Mouse (Mus musculus) megakaryocyte, embryonic 14.5 days (primary cell): Measurements from ENCODE around the gene Ddx5. TPM values are rescaled to one million over a fixed set of nuclear protein-coding genes. Genes with fewer than 3 reads are reported as not detected.
"Not testable (repeated sequence)": the region's sequence is repeated elsewhere in the genome, so short reads cannot be mapped to it uniquely, and the experiment has no call there.

Experiments used
- H3K27me3 ChIP-seq: replicated peaks from 2 replicates; pipeline ENCODE3; 2012; ENCODE audit warnings: inconsistent platforms
- H3K36me3 ChIP-seq: replicated peaks from 2 replicates; pipeline ENCODE3; 2012; ENCODE audit warnings: low read length, inconsistent platforms, mixed read lengths
- H3K4me1 ChIP-seq: 2 replicates; pipeline ENCODE4 v1.6.1; 2012; ENCODE audit warnings: inconsistent platforms
- H3K4me3 ChIP-seq: replicated peaks from 2 replicates; pipeline ENCODE3; 2012; ENCODE audit warnings: moderate library complexity, mild to moderate bottlenecking, inconsistent platforms
- H3K9me3 ChIP-seq: 2 replicates; pipeline ENCODE4 v1.6.1; 2012; ENCODE audit warnings: inconsistent platforms
- FLI1 ChIP-seq: IDR thresholded peaks from 2 replicates; pipeline ENCODE4 v1.6.1; 2012; ENCODE audit warnings: low read length, inconsistent platforms, mixed read lengths
- GATA1 ChIP-seq: IDR thresholded peaks from 3 replicates; pipeline ENCODE4 v1.6.1; 2012; ENCODE audit warnings: mixed read lengths, low read length, inconsistent platforms, borderline replicate concordance
- polyA plus RNA-seq: library from polyadenylated mRNA; stranded (reverse); fragments of >175 nt; gene quantifications from 2 replicates; pipeline ENCODE4 v1.2.3, GENCODE M21; 2012; ENCODE audit warnings: low replicate concordance; ENCODE audit not compliant: insufficient read depth

Ddx5 gene
- polyA plus RNA-seq, 1 experiment, result 1,300 TPM

- H3K9me3 ChIP-seq, result peaks cover 6% of the 10 kb centered on the region
- H3K36me3 ChIP-seq, result peaks cover 76% of the 10 kb centered on the region
- no peak overlapping the region for H3K4me3 ChIP-seq
- H3K4me1 ChIP-seq, result peaks cover 62% of the 10 kb centered on the region
- no peak for TF ChIP-seq GATA1
- TF ChIP-seq FLI1, result no peak
- H3K27me3 ChIP-seq, result no peaks in the 10 kb centered on the region
Observed at GRCm38 (mm10) chr11:106793846-106794245, 4.9 kb upstream of the Ddx5 start.

GRCm38 (mm10) chr11:106789649-106790048, 664 bp upstream of the Ddx5 start:
- peaks cover 64% of the 10 kb centered on the region for H3K36me3 ChIP-seq
- no peak for TF ChIP-seq GATA1
- TF ChIP-seq FLI1, result no peak
- peak overlapping the region; percentile 95 for H3K4me3 ChIP-seq

GRCm38 (mm10) chr11:106788026-106788774, 785 bp downstream of the Ddx5 start:
- peak overlapping the region; percentile 95 for H3K4me3 ChIP-seq
- H3K36me3 ChIP-seq, result peaks cover 64% of the 10 kb centered on the region
- peaks cover 43% of the 10 kb centered on the region for H3K4me1 ChIP-seq
- H3K9me3 ChIP-seq, result no peaks in the 10 kb centered on the region
- H3K27me3 ChIP-seq, result no peaks in the 10 kb centered on the region
- no peak for TF ChIP-seq FLI1
- TF ChIP-seq GATA1, result no peak

More at GRCm38 (mm10) chr11:106789649-106790048, 664 bp upstream of the Ddx5 start:
- Histone ChIP-seq H3K27me3 (no peaks in the 10 kb centered on the region), H3K4me1 (peaks cover 42% of the 10 kb centered on the region), H3K9me3 (no peaks in the 10 kb centered on the region)

GRCm38 (mm10) chr11:106787131-106788025, 1.6 kb downstream of the Ddx5 start:
- no peak for TF ChIP-seq GATA1
- no peak for TF ChIP-seq FLI1
- Histone ChIP-seq H3K27me3 (no peaks in the 10 kb centered on the region), H3K9me3 (no peaks in the 10 kb centered on the region), H3K4me3 (peak overlapping the region; percentile 95), H3K36me3 (peaks cover 64% of the 10 kb centered on the region), H3K4me1 (peaks cover 43% of the 10 kb centered on the region)

- Histone ChIP-seq H3K27me3 (no peaks in the 10 kb centered on the region), H3K9me3 (no peaks in the 10 kb centered on the region), H3K36me3 (peaks cover 72% of the 10 kb centered on the region), H3K4me3 (no peak overlapping the region), H3K4me1 (peaks cover 38% of the 10 kb centered on the region)
- TF ChIP-seq GATA1 (no peak), FLI1 (no peak)
Observed at GRCm38 (mm10) chr11:106785043-106785442, 3.9 kb downstream of the Ddx5 start.

- peaks cover 41% of the 10 kb centered on the region for H3K4me1 ChIP-seq
- peaks cover 74% of the 10 kb centered on the region for H3K36me3 ChIP-seq
- no peaks in the 10 kb centered on the region for H3K9me3 ChIP-seq
- no peaks in the 10 kb centered on the region for H3K27me3 ChIP-seq
- H3K4me3 ChIP-seq, result no peak overlapping the region
- TF ChIP-seq GATA1 (no peak), FLI1 (no peak)
Observed at GRCm38 (mm10) chr11:106784476-106784875, 4.5 kb downstream of the Ddx5 start.

GRCm38 (mm10) chr11:106782841-106783764, 5.9 kb downstream of the Ddx5 start:
- no peaks in the 10 kb centered on the region for H3K27me3 ChIP-seq
- H3K9me3 ChIP-seq, result no peaks in the 10 kb centered on the region
- peak overlapping the region; percentile 33 for H3K4me3 ChIP-seq
- peaks cover 74% of the 10 kb centered on the region for H3K36me3 ChIP-seq
- TF ChIP-seq FLI1 (no peak), GATA1 (no peak)
- H3K4me1 ChIP-seq, result peaks cover 41% of the 10 kb centered on the region

- H3K27me3 ChIP-seq, H3K9me3 ChIP-seq, H3K4me3 ChIP-seq: not testable (repeated sequence)
- Histone ChIP-seq H3K4me1 (peaks cover 48% of the 10 kb centered on the region), H3K36me3 (peaks cover 74% of the 10 kb centered on the region)
Observed at GRCm38 (mm10) chr11:106782271-106782670, 6.7 kb downstream of the Ddx5 start.

GRCm38 (mm10) chr11:106780590-106781220, 8.3 kb downstream of the Ddx5 start:
- no peaks in the 10 kb centered on the region for H3K9me3 ChIP-seq
- no peak overlapping the region for H3K4me3 ChIP-seq
- H3K4me1 ChIP-seq, result peaks cover 46% of the 10 kb centered on the region
- TF ChIP-seq GATA1, result no peak
- no peak for TF ChIP-seq FLI1
- peaks cover 71% of the 10 kb centered on the region for H3K36me3 ChIP-seq
- no peaks in the 10 kb centered on the region for H3K27me3 ChIP-seq
